Mouse (Mus musculus): Measurements from ENCODE around the gene Dynlt1c.
A peak's percentile ranks its signal among the peaks of the same experiment; 100 is the strongest.
"Not testable (repeated sequence)": the region's sequence is repeated elsewhere in the genome, so short reads cannot be mapped to it uniquely, and the experiment has no call there.

Gene Dynlt1c

GRCm38 (mm10) chr17:6656471-6656870 is 55.0 kb downstream of the Dynlt1c start:
- DNase-seq: not testable (repeated sequence)

GRCm38 (mm10) chr17:6658801-6659200 is 57.3 kb downstream of the Dynlt1c start, which contains the start of gene Sytl3:
Gene Sytl3 (plus strand): TSS chr17:6659093.
- DNase-seq: peak; percentile 82

Measured in thymus, postnatal 25 days (tissue).